Mouse (Mus musculus) urinary bladder, postnatal 4 days (tissue): ENCODE measurements around the gene Gm9844.
"Not testable (repeated sequence)": the region's sequence is repeated elsewhere in the genome, so short reads cannot be mapped to it uniquely, and the experiment has no call there.

ENCODE experiments used
- DNase-seq, 2 experiments: peaks; one replicate each; pipeline ENCODE4 v3.0.0; 2021 to 2022; ENCODE audit warnings: low spot score in 2 of 2

Gm9844 gene

DNA sequence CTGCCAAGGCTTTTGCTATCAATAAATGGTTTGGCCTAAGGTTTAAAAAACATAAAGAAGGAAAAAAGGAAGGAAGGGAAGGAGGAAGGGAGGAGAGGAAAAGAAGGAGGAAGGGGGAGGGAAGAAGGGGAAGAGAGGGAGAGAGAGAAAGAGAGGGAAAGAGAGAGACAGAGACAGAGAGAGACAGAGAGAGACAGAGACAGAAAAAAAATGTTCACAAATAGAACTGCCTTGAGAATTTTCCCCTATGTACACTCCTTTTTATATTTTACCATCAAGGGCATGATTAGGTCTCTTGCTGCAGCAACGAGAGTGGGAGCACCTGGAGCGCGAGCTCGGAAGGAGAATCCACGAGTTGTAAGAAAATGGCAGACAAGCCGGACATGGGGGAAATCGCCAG lies at the start of gene Gm9844:
TSS of gene Gm9844 (plus strand) at position 301 of the 400 bp plus-strand sequence.
- no peak for DNase-seq

DNA sequence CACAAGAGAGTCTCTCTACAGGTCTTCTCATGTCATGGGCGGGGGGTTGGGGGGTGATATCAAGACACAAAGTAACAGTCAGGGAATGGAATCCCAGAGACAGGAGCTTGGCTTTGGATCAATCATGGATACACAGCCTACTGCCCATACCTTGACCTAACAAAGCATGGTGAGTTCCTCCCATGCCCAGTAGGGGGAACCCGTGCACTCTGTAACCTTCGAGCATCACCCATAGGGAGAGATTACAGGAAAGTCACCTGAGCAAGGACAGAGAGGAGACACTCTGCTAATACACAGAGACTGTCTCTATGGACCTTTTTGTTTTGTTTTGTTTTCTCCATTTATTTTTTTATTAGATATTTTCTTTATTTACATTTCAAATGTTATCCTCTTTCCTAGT lies 44.5 kb upstream of the Gm9844 start:
- peak; percentile 36 to 75 for DNase-seq

DNA sequence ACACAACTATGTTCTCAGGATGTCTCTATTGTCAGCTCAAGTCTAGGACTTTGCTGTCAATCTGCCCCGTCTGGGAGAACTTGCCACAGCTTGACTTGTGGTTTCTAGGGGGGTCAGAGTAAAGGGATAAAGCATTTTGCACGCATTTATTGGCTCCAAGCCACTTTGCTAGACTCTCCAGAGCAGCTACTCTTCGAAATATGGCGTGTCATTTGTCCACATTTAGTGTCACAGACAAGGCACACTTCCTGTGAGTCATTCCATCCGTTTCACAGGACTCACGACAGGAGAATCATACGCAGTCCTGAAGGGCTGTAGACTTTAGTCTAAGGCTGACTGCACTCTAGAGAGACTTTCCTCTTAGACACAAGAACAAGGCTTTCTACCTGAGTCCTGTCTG lies 37.6 kb upstream of the Gm9844 start:
- no peak for DNase-seq

DNA sequence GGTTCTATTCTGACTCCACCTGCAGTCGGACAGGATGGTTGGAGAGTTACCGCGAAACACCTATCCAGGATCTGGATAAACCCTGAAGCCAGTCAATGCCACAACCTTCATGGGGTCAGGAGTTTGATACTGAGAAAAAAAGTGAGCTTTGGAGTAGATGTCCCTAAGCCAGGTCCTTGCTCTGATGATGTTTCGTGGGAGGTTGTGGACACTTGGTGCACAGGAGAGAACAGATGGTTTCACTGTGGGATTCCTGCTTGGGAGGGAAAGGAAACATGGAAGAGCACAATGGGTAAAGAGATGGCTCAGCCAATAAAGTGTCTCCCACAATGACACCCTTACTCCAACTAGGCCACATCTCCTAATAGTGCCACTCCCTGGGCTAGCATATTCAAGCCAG lies 34.8 kb upstream of the Gm9844 start:
- DNase-seq = no peak

DNA sequence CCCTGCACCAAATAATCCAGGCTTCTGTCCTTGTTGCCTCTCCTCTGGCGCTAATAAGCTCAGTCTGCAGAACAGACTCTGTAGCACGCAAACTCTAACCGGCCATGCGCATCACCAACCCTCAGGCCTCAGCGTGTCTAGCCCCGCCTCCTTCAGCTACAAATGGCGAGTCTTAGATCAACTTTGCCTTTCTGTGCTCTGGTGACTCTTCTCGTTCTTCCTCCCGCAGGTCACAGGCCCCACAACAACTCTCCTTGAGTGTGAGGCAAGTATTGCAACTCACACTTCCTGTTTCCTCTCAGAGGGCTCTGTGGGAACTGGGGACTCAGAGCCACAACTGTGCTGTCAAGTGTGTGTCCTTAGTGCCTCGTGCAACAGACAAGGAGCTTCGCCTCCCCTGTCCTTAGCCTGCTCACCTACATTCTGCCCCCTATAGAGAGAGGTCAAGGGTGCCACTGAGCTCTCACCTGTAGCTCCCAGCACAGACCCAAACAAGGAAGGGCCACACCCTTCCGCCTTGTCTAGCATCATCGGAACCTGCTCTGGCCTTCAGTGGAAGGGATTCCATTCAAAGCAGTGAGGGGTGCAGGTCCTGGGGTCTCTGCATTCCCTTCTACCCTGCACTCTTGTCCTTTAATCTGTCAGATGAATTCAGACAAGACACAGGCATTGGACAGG lies 23.1 kb upstream of the Gm9844 start:
- not testable (repeated sequence) for DNase-seq

DNA sequence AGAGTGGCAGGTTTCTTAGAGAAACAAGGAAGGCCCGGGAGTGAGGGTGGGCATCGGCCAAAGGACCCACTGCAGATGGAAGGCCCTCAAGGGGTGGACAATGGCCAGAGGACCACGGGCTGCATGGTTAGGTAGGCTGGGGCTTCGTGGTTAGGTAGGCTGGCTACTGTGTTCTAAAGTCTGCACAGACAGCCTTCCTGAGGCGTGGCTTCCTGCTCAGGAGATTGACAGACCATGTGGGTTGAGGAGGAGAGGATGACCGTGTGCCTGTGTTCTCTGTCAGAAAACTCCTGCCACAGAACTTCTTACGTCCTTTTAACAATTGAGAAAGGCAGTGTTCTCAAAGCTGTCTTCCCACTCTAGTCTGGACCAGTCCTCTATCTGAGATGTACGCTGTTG lies 22.6 kb upstream of the Gm9844 start:
- DNase-seq = no peak

DNA sequence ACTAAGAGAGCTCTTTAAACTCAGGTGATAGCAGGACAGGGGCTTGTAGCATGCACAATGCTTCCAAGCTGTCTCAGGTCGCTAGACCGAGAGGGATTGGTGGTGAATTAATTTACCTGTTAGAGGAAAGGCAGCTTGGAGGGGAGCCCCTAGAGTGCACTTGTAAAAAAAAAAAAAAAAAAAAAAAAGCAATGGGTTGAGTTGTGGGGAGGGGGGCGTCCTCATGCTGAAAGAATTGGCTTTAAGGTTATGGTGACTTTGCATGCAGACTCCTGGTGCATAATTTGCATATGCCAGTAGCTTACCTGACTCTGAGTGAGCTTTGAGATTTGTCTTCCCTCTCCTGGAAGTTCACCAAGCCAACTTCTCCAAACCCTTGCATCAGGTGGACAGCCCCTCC lies 21.7 kb upstream of the Gm9844 start:
- no peak for DNase-seq

DNA sequence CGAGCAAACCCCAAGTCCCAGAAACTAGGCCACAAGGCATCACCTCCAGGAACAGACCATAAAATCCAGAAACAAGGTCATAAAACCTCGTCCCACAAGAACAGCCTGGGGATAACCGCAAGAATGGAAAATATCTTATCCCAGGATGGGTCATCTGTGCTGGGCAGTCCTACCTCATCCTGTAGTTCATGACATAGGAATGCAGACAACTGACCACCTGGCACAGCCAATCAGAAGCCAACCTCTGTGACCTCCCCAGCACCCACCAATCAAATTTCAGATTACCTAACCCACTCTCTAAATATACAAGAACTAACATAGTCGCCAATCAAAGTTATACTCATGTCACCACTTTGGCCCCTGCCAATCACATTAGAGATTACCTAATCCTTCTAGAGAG lies 21.0 kb upstream of the Gm9844 start:
- no peak for DNase-seq

DNA sequence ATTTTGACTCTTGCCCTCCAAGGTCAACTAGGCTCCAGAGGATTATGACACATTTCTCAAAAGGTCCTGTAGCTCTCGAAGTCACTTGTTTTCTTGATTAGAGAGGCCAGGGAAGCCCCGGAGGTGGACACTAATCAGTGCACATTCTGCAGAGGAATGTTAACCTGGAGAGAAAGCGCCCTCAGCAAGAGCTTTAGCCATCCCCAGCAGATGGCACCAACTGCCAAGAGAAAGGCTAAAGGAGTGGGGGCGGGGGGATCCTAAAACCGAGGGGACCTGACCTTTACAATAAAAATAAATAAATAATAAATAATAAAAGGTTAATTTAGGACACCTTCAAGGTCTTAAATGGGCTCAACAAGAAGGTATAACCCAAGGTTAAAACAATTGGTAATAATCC lies 17.9 kb upstream of the Gm9844 start:
- no peak for DNase-seq

DNA sequence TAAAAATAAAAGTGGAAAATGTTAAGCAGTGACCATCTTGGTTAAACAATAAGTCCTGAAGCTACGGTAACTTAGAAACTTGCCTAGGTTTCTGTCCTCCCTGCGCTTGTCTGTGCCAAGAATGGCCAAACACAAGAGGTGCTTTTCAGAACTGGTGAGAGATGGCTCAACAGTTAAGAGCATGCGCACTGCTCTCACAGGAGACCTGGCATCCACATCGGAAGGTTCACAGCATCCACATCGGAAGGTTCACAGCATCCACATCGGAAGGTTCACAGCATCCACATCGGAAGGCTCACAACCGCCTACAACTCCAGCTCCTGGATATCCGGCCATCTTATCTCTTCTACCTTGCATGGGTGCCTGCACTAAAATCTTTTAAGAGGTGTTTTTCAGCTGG lies 16.8 kb upstream of the Gm9844 start:
- DNase-seq = no peak

DNA sequence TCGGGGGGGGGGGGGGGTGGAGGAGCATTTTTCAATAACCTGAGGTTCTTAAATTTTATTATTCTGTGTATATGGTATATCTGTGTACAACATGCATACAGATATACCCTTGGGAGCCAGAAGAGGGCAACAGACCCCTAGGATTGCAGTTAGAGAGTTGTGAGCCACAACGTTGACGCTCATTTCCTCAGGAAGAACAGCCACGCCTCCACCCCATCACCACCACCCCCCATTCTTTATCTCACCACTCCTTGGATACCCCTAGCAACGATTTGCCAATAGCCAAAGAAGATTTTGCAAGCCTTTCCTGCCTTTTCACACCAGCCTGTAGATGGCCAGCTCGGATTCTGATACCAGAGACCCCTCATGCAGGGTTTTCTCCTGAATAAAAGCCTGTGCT lies 16.3 kb upstream of the Gm9844 start:
- DNase-seq = no peak

DNA sequence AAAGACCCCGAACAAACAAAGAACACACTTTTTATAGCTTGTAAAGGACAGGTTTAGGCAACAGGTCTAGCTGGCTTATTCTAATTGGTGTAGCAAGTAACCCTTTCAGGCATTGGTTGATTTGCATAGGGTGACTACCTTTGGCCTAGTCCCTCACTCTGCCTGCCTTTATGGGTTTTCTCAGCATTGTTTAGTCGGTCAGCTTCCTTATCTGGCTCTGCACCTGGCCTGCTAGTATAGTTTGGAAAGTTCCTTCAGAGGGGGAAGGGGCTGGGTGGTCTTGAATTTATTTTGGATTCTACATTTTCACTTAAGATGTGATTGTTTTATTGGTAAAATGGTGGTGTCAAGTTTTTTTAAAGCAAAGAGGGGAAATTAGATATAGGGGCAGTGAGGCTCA lies 15.4 kb upstream of the Gm9844 start:
- DNase-seq = not testable (repeated sequence)

DNA sequence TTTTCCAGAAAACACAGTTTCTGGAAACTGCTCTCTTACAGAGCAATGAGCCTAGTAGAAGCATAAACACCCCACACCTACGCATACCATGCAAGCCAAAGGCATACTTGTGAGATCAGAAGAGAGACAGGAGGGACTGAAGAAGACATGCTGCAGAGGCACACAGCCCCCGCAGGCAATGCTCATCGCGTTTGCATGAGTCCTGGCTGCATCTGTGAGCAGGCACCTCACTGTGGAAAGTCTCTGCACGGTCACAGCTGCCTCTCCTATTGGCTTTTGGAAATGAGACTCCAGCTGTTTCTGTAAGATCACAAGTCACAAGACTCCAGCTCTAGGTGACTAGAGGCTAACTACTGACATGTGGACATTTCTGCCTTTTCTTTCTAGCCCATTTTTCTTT lies 11.9 kb upstream of the Gm9844 start:
- no peak for DNase-seq

DNA sequence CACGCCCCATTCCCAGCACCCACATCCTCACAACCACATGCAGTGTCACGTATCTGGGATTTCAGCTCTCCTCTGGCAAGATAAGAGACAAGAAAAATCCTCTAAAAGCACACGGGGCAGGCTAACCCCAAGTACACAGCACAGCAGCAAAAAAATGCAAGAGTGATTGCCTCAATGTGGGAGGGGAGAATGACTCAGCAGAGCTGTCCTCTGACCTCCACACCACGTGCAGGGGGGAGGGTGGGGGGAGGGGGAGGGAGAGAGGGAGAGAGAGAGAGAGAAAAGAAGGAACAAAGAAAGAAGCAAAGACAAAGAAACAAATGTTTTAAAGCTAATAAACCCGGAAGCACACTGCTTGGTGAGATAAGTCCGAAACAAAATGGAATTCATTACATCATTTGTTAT lies 11.1 kb upstream of the Gm9844 start:
- DNase-seq = no peak

DNA sequence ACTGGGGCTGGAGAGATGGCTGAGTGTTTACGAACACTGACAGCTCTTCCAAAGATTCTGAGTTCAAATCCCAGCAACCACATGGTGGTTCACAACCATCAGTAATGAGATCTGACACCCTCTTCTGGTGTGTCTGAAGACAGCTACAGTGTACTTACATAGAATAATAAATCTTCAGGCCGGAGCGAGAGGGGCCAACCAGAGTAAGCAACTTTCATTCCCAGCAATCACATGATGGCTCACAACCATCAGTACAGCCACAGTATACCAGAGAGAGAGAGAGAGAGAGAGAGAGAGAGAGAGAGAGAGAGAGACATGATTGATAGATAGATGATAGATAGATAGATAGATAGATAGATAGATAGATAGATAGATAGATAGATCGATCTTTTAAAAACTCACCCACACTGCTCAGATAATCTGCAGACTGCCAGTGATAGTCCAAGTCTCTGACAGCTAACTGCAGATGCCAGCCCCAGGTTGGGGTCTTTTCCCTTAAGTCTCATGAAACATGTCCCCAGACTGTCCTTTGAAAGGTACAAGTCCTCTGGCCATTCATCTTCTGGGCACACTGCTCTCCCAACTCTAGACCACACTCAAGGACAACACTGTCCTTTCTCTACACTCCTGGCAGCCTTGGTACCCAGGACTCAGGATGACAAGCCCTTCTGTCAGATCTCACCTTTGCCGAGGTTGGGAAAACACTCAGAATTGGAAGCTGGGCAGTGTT lies 10.3 kb upstream of the Gm9844 start:
- no peak for DNase-seq

DNA sequence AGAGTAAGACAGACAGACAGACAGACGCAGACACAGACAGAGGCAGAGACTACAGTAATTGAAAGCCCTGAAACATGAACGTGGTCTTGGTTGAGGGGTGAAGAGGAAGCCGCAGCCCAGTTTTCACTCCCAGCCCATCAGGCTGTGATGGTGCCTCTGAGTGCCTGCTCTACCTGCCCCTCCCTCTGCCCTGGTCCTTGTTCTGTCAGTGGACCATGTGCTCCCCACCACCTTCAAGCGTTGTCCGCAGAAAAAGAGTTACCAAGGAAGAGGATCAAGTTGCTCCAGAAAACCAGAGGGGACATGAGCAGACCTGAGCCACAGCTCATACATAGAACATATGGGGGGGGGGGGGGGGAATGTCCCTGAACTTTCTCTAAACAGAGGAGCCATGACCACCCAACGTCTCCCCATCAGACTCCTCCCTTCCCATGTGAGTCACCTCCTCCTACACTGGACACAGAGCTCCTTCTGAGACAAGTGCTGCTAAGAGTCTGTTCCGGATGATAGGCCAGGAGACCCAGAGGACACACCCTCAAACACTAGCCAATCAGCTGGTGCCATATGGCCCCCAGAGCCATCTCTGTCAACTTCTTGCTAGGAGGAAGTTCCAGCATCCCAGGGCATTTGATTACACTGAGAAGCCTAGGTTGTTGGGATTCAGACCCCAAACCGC lies 9.3 kb upstream of the Gm9844 start:
- DNase-seq = no peak

DNA sequence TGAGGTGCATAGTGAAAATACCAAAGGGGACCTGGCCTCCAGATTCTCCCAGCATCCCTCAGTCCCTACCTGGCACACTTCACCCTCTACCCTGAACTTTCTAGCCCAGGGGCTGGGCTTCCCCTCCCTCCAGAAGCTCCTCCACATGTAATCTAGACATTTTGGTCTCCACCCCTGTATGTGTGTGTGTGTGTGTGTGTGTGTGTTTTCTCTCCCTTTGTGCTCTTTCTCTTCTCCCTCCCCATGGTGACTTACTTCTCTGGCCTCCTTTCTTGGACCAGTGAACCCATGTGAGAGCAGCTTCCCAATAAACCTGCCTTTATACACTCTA lies 8.8 kb upstream of the Gm9844 start:
- DNase-seq = no peak

DNA sequence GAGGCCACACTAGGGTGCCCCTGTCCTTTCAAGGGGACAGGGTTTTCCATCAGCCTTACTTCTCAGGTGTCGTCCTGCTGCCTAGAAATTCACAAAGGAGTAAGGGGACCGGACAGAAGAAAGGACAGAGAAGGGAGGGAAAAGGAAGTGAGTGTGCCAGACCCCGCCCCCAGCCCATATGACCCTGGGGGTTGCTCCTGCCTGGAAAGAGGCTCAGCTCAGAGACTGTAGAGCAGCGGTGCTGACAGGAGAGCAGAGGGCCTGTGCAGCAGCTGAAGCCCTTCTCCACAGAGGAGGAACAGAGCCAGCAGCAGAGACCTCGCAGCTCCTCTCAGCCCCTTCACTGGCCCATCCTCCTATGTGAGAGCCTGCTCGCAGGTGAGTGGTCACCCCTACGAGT lies 8.3 kb upstream of the Gm9844 start:
- no peak for DNase-seq

DNA sequence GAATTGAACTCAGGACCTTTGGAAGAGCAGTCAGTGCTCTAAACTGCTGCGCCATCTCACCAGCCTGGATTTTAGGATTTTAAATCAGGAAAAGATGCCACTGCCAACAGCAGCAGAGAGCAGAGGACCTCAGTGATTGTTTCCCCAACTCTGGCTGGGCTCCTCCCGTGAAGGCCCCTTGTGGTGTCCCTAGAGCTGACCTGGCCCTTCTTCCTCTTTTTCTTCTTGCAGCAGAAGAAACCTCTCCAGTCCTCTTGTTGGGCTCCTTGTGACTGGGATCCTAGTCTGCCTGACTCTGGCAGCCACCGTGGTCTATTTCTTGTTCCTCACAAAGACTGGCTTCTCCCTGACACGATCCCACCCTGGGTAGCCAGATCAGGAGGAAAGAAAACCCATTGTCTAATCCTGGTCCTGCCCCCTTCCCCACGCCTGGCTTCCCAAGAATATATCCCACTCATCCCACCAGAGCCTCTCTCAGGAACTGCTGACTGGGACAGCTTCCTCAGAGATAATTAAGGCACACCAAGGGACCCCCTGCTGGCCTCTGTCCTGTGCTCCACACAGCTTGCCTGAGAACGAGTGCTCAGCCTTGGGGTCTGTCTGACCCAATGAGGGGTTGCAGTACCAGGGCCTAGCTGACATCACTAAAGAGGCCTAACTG lies 5.4 kb upstream of the Gm9844 start:
- DNase-seq = no peak

DNA sequence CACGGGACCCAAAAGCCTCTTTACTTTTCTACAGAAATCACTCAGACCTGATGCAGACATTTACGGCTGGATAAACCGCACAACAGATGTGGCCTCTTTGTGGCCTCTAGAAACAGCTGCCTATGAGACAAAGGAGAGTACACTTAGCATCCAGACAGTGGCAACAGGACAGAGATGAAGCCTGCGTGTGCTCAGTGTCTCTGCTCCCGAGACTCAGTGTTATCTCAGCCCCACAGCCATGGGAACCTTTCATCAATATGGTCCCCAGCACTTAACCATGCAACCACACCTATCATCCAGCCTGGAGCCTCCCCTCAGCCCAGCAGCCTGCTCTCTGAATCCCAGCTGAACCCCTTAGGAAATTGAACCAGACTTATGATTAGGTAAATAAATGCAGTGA lies 2.8 kb upstream of the Gm9844 start:
- DNase-seq = no peak

DNA sequence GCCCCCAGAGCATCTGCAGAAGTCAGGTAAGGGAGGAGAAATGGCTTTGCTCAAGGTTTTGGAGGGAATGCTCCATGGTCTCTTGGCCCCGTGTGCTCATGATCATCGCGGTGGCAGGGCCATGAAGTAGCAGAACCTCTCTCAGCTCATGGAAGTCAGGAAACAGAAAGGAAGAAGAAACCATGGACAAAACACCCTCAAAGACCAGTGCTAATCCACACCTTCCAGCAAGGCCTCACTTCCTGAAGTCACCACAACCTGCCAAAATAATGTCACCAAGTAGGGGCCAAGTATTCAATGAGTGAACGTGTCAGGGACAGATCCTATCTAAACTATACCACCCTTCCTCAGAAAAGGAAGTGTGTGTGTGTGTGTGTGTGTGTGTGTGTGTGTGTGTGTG lies 840 bp downstream of the Gm9844 start:
- DNase-seq = no peak

DNA sequence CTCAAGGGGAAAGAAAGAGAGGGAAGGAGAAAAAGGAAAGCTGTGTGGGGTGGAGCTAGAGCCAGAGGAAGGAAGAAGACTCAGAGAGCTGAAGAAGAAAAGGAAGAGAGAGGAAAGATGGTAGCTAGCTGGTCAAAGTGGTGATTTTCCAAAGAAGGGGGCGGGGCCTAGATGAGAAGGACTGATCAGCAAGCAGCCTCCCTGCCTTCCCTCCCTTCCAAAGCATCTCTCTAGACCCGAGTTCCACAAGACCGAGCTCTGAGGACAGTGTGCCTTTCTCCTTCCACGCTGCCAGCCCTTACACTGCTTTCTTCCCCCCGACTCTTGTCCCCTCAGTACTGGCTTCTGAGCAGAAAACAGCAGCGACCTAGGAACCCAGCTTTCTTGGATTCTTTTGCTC lies 2.1 kb downstream of the Gm9844 start:
- DNase-seq = no peak

DNA sequence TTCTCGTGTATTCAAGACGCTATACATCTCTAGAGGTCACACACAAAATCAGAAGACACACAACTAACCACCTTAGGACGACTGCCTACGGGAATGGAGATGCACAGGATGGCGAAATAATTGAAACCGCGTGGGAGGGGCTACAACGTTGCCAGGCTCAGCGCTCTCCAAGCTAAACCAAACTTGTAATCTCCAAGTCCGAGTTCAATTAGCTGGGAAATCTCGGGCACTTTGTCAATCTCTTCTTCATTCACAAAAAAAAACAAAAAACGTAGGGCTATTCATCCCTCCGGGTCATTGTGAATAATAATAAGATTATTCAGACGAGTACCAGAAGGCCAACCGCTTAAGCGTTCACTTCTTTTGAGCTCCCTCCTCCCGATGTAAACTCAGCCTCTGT lies 7.1 kb downstream of the Gm9844 start:
- DNase-seq = no peak
